Mouse (Mus musculus) cerebellum, adult 9-11 months (tissue): ENCODE data around the gene Pde4c.

ENCODE experiments used
- DNase-seq: peaks from one replicate; pipeline ENCODE4 v3.0.0; 2022

Pde4c gene

GRCm38 (mm10) chr8:70698310-70699109 lies 25.0 kb upstream of the Pde4c start, which contains the start of gene Jund:
Gene Jund (plus strand): TSS chr8:70698949.
- peak; percentile 99 for DNase-seq

- no peak for DNase-seq
These were observed 24.2 kb upstream of the Pde4c start for GRCm38 (mm10) chr8:70699116-70699833.

- peak; percentile 92 for DNase-seq
These were observed 23.5 kb upstream of the Pde4c start for GRCm38 (mm10) chr8:70699834-70700554.

- peak; percentile 90 for DNase-seq
These were observed 23.0 kb upstream of the Pde4c start for GRCm38 (mm10) chr8:70700555-70700922.

GRCm38 (mm10) chr8:70701048-70701981 lies 22.2 kb upstream of the Pde4c start:
- peak; percentile 70 for DNase-seq

GRCm38 (mm10) chr8:70701982-70702841 lies 21.3 kb upstream of the Pde4c start:
- DNase-seq = peak; percentile 58

GRCm38 (mm10) chr8:70702842-70703182 lies 20.7 kb upstream of the Pde4c start:
- DNase-seq = peak; percentile 92

- DNase-seq = no peak
These were observed 20.2 kb upstream of the Pde4c start, which contains the start of gene Iqcn for GRCm38 (mm10) chr8:70703287-70703686. Gene Iqcn (plus strand): TSS chr8:70703457.

GRCm38 (mm10) chr8:70708281-70708680 lies 15.2 kb upstream of the Pde4c start:
- DNase-seq = peak; percentile 24

GRCm38 (mm10) chr8:70709794-70710193 lies 13.7 kb upstream of the Pde4c start:
- peak; percentile 41 for DNase-seq

- peak; percentile 55 for DNase-seq
These were observed 13.2 kb upstream of the Pde4c start for GRCm38 (mm10) chr8:70710296-70710695.

- DNase-seq = no peak
These were observed 12.5 kb upstream of the Pde4c start for GRCm38 (mm10) chr8:70711041-70711440.

GRCm38 (mm10) chr8:70713991-70714390 lies 9.5 kb upstream of the Pde4c start:
- DNase-seq = peak; percentile 24

- DNase-seq = no peak
These were observed 8.4 kb upstream of the Pde4c start for GRCm38 (mm10) chr8:70715086-70715485.

GRCm38 (mm10) chr8:70716521-70717400 lies 6.8 kb upstream of the Pde4c start:
- DNase-seq = no peak

GRCm38 (mm10) chr8:70718297-70718696 lies 5.2 kb upstream of the Pde4c start, which contains the start of gene Gm3336:
Gene Gm3336 (plus strand): TSS chr8:70718543.
- peak; percentile 75 for DNase-seq

GRCm38 (mm10) chr8:70719796-70720270 lies 3.7 kb upstream of the Pde4c start:
- DNase-seq = peak; percentile 37

GRCm38 (mm10) chr8:70720739-70721138 lies 2.8 kb upstream of the Pde4c start:
- peak; percentile 70 for DNase-seq

- DNase-seq = peak; percentile 25
These were observed 1.9 kb upstream of the Pde4c start for GRCm38 (mm10) chr8:70721601-70722000.

GRCm38 (mm10) chr8:70724216-70724615 lies 696 bp downstream of the Pde4c start:
- DNase-seq = no peak
